Mouse (Mus musculus) bone marrow macrophage, adult 2 months (primary cell): ENCODE results near the gene Zfp683. TPM values are rescaled to one million over a fixed set of nuclear protein-coding genes. Genes with fewer than 3 reads are reported as not detected.

Experiments used
- H3K27ac ChIP-seq: 2 replicates; pipeline ENCODE4 v1.5.1; 2012; ENCODE audit warnings: low read depth, low read length; ENCODE audit not compliant: insufficient read depth
- H3K4me1 ChIP-seq: 2 replicates; pipeline ENCODE4 v1.6.1; 2012; ENCODE audit warnings: low read length; ENCODE audit not compliant: control insufficient read depth, insufficient read depth
- H3K4me3 ChIP-seq: 2 replicates; pipeline ENCODE4 v1.5.1; 2012; ENCODE audit warnings: mild to moderate bottlenecking, low read length, moderate library complexity; ENCODE audit not compliant: insufficient read depth
- CTCF ChIP-seq: IDR thresholded peaks from 2 replicates; pipeline ENCODE4 v1.5.1; 2012; ENCODE audit warnings: low read depth, mild to moderate bottlenecking, low read length, moderate library complexity
- POLR2A ChIP-seq: IDR thresholded peaks from 2 replicates; pipeline ENCODE4 v1.6.1; 2012; ENCODE audit warnings: mild to moderate bottlenecking, low read depth, low read length, borderline replicate concordance
- polyA plus RNA-seq: library from polyadenylated mRNA; stranded (reverse); fragments of >200 nt; gene quantifications from 2 replicates; pipeline ENCODE4 v1.2.4, GENCODE M21; 2012; ENCODE audit not compliant: missing spikeins, insufficient read depth, insufficient read length

The Zfp683 gene
- polyA plus RNA-seq, 1 experiment, result not detected

- TF ChIP-seq CTCF, result no peak
- no peak for TF ChIP-seq POLR2A
- Histone ChIP-seq H3K4me1 (peaks cover 35% of the 10 kb centered on the region), H3K4me3 (no peak overlapping the region), H3K27ac (no peak overlapping the region)
Observed at GRCm38 (mm10) chr4:134091225-134091529, 37.5 kb downstream of the Zfp683 start.

GRCm38 (mm10) chr4:134092382-134093288 lies 39.0 kb downstream of the Zfp683 start:
- peak; percentile 95 for TF ChIP-seq CTCF
- no peak for TF ChIP-seq POLR2A
- Histone ChIP-seq H3K27ac (no peak overlapping the region), H3K4me3 (no peak overlapping the region; the same call in 1 of the 2 replicates), H3K4me1 (peaks cover 49% of the 10 kb centered on the region)

- Histone ChIP-seq H3K4me3 (peak overlapping the region; percentile 64), H3K4me1 (peaks cover 61% of the 10 kb centered on the region), H3K27ac (peak overlapping the region; percentile 66)
- TF ChIP-seq CTCF (no peak), POLR2A (no peak)
Observed at GRCm38 (mm10) chr4:134094004-134094564, 40.4 kb downstream of the Zfp683 start.

- peak within 1 kb of the TSS; percentile 66 for H3K27ac ChIP-seq
- H3K4me1 ChIP-seq, result peaks cover 65% of the 10 kb centered on the region
- no peak for TF ChIP-seq POLR2A
- TF ChIP-seq CTCF, result no peak
Observed at GRCm38 (mm10) chr4:134094923-134095547, 41.4 kb downstream of the Zfp683 start, which contains the start of gene Cd52. Gene Cd52 (minus strand): TSS chr4:134095082.

GRCm38 (mm10) chr4:134096120-134096519 lies 42.5 kb downstream of the Zfp683 start:
- H3K27ac ChIP-seq, result peak overlapping the region; percentile 94
- no peak overlapping the region for H3K4me3 ChIP-seq
- TF ChIP-seq POLR2A, result no peak
- TF ChIP-seq CTCF, result no peak
- peaks cover 73% of the 10 kb centered on the region for H3K4me1 ChIP-seq

More at GRCm38 (mm10) chr4:134094923-134095547, 41.4 kb downstream of the Zfp683 start, which contains the start of gene Cd52:
- H3K4me3 ChIP-seq, result peak within 1 kb of the TSS; percentile 64

- Histone ChIP-seq H3K4me1 (peaks cover 73% of the 10 kb centered on the region), H3K4me3 (no peak overlapping the region; the same call in 1 of the 2 replicates), H3K27ac (peak overlapping the region; percentile 94)
- TF ChIP-seq POLR2A, result no peak
- no peak for TF ChIP-seq CTCF
Observed at GRCm38 (mm10) chr4:134097015-134097608, 43.5 kb downstream of the Zfp683 start.

- Histone ChIP-seq H3K4me1 (peaks cover 59% of the 10 kb centered on the region), H3K4me3 (peak overlapping the region; percentile 35), H3K27ac (peak overlapping the region; percentile 94)
- no peak for TF ChIP-seq CTCF
- TF ChIP-seq POLR2A, result peak; percentile 23; the same call in 1 of the 2 replicates
Observed at GRCm38 (mm10) chr4:134098628-134099027, 45.0 kb downstream of the Zfp683 start.

GRCm38 (mm10) chr4:134100245-134100644 lies 46.6 kb downstream of the Zfp683 start:
- Histone ChIP-seq H3K27ac (peak overlapping the region; percentile 6; the same call in 1 of the 2 replicates), H3K4me3 (no peak overlapping the region), H3K4me1 (peaks cover 47% of the 10 kb centered on the region)
- TF ChIP-seq POLR2A (no peak), CTCF (no peak)

GRCm38 (mm10) chr4:134101979-134102741 lies 48.5 kb downstream of the Zfp683 start, which contains the start of gene Ubxn11:
Gene Ubxn11 (plus strand): TSS chr4:134102570.
- Histone ChIP-seq H3K4me3 (peak within 1 kb of the TSS; percentile 96), H3K4me1 (peaks cover 38% of the 10 kb centered on the region), H3K27ac (no peak within 1 kb of the TSS)
- no peak for TF ChIP-seq CTCF
- no peak for TF ChIP-seq POLR2A
